Mouse (Mus musculus): ENCODE measurements around the gene Sox5. TPM values are rescaled to one million over a fixed set of nuclear protein-coding genes. Genes with fewer than 3 reads are reported as not detected.

Sox5 gene
- total RNA-seq, 1 experiment from 2014 or later, result 1.6 TPM

DNA sequence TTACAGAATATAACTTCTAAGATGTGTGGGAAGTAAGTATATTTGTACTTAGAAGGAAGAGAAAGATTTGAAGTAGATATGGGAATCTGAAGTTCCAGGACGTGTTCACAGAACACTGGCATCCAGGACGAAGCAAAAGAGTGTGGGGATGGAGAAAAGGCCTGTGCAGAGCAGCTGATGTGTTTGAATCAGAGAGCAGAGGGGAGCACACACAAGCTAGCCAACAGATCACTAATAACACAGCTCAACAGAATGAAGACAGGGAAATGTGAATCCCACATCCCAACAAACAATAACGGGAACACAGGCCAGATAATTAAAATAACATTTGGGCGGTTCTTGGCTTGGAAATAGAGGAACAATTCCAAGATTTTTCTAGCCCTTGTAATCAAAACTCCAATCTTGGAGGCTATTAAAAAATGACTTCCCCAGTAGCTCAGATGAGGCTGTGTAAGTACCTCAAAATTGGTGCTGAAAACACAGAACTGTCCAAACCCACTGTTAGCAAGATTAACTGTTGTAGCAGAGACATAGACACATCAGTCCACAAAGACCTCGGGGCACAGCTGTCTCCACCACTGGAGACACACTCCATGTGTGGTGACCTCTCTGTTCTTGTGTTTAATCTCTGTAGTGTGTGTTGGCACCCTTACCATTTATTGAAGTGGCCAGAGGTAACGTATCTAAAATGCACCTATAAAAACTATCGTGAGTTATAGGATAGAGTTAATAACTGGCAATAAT is 90.3 kb downstream of the Sox5 start:
- ATAC-seq (replicated peaks in 1 of 2; ENCODE audit: insufficient read depth in 1 of 2, low FRiP score in 2 of 2, low TSS enrichment in 1 of 2, low read depth in 1 of 2, poor library complexity in 2 of 2, severe bottlenecking in 2 of 2), result no peak

DNA sequence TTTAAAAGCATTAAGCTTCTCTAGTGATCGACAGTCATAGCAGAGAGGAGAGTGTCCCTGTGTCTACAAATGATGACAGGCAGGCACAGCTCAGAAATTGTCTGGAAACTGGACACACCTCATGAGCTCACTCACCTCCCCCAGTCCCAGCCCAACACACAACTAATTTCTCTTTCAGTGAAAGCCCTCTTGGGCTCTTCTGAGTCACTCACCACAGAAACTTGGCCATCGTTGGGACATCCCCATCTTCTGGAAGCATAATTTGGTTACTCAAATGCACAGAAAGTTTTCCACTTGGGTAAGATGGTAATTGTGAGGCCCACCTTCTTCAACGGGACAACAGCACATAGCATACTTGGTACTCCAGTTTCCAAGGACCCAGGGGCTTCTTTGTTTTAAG is 92.7 kb downstream of the Sox5 start:
- no peak for ATAC-seq (replicated peaks in 1 of 2; ENCODE audit: insufficient read depth in 1 of 2, low FRiP score in 2 of 2, low TSS enrichment in 1 of 2, low read depth in 1 of 2, poor library complexity in 2 of 2, severe bottlenecking in 2 of 2)

GRCm38 (mm10) chr6:144687681-144688080 is 94.1 kb downstream of the Sox5 start:
- ATAC-seq (replicated peaks in 1 of 2; ENCODE audit: insufficient read depth in 1 of 2, low FRiP score in 2 of 2, low TSS enrichment in 1 of 2, low read depth in 1 of 2, poor library complexity in 2 of 2, severe bottlenecking in 2 of 2), result no peak

DNA sequence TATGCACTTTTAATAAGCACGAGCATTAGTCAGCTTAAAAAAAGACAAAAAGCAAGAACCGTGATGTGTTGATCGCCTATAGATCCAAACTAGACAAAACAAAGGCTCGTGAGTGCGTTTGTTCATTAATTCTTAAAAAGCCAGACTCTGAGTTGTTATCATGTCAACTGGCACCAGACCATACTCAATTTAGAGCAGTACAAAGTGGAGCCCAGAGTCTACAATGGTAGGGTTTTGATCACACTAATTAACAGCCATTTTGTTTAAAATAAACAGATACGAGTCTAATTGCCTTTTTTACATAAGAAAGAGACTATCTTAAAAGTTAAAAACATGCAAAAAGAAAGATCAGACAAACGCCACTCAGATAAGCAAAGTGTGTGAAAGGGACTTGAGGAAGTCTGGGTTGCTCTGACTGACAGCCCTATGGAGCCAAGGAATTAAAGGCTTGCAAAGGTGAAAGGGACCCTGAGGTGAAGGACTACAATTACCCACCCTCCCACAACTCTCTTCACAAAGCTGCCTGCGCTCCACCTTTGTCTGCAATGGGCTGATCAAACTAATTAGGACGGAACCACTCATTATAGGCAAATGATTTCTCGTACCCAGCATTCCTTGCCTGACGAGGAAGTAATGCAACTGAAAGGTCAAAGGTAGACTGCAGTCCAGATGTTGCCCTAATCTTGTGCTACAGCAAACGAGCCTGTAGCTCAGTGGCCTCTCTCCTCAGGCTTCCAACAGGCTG is 100.6 kb downstream of the Sox5 start:
- no peak for ATAC-seq (replicated peaks in 1 of 2; ENCODE audit: insufficient read depth in 1 of 2, low FRiP score in 2 of 2, low TSS enrichment in 1 of 2, low read depth in 1 of 2, poor library complexity in 2 of 2, severe bottlenecking in 2 of 2)

DNA sequence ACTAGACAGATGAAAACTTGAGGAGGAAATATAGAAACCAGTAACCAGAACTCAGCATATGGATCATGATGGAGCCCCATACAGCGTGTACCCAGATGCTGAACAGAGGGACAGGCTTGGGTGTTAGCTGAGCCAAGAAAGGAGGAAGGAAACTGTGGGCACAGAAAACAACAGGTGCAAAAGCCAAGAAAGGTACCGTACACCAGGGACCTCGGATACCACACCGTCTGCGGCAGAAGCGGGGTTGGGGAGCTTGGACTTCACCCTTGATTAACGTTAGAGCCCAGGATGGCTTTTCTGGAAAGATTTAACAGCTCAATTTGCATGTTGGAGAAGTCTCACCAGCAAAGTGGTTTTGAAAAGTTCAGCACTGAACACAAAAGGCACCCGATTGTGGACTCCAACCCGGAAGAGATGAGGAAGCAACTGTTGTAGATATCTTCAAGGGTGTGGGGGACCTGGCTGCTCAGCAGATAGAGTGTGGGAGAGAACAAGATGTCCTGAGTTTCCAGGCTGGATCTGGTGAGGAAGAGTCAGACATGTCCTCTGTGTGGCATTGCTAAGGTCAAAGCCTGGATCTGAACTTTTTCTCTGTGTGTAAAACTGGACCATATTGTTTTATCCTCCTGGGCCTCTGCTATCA is 104.2 kb downstream of the Sox5 start:
- ATAC-seq (replicated peaks in 1 of 2; ENCODE audit: insufficient read depth in 1 of 2, low FRiP score in 2 of 2, low TSS enrichment in 1 of 2, low read depth in 1 of 2, poor library complexity in 2 of 2, severe bottlenecking in 2 of 2), result peak; percentile 85 to 96

GRCm38 (mm10) chr6:144675111-144675510 is 106.7 kb downstream of the Sox5 start:
- no peak for ATAC-seq (replicated peaks in 1 of 2; ENCODE audit: insufficient read depth in 1 of 2, low FRiP score in 2 of 2, low TSS enrichment in 1 of 2, low read depth in 1 of 2, poor library complexity in 2 of 2, severe bottlenecking in 2 of 2)

DNA sequence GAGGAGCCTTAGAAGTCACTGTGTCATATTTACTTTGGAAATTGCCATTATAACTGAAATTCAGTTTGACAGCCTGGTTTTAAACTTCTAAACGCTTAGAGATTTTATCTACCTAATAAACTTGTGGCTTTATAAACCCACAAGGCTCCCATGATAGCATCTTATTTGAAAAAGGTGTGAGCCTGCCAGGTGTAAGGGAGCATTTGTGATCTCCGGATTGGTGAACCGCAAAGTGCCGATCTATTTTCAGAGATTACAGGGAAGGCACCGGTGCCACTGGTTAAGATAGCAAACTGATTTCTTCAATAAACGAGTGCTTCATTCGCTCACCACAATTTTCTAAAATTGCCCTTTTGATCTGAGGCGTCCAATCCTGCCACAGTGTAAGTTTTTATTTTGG is 107.9 kb downstream of the Sox5 start:
- no peak for ATAC-seq (replicated peaks in 1 of 2; ENCODE audit: insufficient read depth in 1 of 2, low FRiP score in 2 of 2, low TSS enrichment in 1 of 2, low read depth in 1 of 2, poor library complexity in 2 of 2, severe bottlenecking in 2 of 2)

DNA sequence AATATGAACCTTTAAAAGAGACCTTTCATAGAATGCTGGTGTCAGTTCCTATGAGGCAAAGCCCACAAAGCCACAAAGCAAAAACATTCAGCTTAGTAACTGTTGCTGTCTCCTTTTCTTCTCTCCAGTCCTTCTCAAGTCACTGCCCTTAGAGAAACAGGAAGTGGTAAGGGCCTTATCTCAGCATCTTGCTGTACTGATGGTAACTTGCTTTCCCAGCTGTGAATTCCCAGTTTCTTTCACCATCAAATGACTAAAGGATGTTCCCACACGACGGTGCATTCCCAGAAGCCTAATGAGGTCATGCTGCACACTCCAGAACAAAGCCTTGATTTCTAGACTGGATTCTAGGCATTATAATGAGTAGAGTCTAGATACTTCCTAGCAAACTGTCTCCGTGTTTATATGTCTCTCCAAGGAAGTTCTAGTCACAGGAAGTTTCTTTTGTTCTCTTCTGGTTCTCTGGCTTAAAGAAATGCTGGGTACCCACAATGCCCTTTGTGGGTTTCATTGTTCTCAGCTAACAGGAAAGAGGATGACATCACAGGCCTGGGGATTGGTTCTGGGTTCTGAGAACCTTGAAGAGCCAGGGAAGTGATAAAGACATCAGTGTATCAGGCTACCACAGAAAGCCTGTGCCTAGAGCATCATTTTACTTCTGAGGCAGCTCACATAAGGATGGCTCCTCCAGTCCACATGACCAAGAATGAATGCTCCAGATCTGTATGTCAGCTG is 111.2 kb downstream of the Sox5 start:
- ATAC-seq (replicated peaks in 1 of 2; ENCODE audit: insufficient read depth in 1 of 2, low FRiP score in 2 of 2, low TSS enrichment in 1 of 2, low read depth in 1 of 2, poor library complexity in 2 of 2, severe bottlenecking in 2 of 2), result peak; percentile 88 to 90

- ATAC-seq (replicated peaks in 1 of 2; ENCODE audit: insufficient read depth in 1 of 2, low FRiP score in 2 of 2, low TSS enrichment in 1 of 2, low read depth in 1 of 2, poor library complexity in 2 of 2, severe bottlenecking in 2 of 2), result no peak
Observed at GRCm38 (mm10) chr6:144666617-144667016, 115.2 kb downstream of the Sox5 start.

DNA sequence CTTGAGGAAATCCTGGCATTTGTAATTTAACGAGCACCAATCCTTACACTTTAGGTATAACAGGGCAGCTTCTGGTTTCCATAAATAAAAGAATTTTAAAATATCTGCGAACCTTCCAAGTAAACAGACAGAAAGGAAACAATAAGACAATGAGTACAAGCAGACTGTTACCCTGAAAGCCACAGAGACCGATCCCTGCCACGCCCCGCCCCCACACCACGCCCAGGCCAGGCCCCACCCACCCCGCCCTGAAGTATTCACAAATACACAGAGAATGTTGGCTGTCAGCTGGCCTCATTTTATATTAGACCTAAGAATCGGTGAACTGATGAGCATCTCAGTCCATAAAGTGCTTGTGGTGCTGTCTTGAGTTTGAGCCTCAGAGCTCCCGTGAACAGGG is 117.0 kb downstream of the Sox5 start:
- ATAC-seq (replicated peaks in 1 of 2; ENCODE audit: insufficient read depth in 1 of 2, low FRiP score in 2 of 2, low TSS enrichment in 1 of 2, low read depth in 1 of 2, poor library complexity in 2 of 2, severe bottlenecking in 2 of 2), result no peak

DNA sequence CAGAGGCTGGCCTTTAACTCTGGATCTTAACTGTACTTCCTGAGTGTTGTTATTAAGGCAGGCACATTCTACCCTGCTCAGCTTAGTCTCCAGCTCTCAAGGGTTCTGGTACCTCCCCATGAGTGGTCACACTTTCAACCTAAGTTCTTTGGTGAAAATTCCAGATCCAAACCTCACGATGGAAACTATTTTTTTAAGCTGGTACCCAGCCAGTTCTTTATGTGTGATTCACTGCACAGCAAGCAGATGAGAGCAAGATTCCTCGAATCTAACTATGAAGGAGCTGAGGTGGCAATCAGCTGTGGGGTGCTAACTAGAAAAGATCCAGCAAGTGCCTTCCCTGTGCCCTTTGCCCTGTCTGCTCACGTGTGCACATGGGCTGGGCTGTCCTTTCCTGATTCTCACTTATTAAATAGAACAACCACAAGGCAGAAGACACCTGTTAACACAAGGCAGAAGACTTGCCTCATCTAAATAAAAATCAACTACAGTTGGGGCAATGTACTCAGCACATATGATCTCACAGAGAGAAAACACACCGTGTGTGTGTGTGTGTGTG is 118.2 kb downstream of the Sox5 start:
- ATAC-seq (replicated peaks in 1 of 2; ENCODE audit: insufficient read depth in 1 of 2, low FRiP score in 2 of 2, low TSS enrichment in 1 of 2, low read depth in 1 of 2, poor library complexity in 2 of 2, severe bottlenecking in 2 of 2), result no peak

DNA sequence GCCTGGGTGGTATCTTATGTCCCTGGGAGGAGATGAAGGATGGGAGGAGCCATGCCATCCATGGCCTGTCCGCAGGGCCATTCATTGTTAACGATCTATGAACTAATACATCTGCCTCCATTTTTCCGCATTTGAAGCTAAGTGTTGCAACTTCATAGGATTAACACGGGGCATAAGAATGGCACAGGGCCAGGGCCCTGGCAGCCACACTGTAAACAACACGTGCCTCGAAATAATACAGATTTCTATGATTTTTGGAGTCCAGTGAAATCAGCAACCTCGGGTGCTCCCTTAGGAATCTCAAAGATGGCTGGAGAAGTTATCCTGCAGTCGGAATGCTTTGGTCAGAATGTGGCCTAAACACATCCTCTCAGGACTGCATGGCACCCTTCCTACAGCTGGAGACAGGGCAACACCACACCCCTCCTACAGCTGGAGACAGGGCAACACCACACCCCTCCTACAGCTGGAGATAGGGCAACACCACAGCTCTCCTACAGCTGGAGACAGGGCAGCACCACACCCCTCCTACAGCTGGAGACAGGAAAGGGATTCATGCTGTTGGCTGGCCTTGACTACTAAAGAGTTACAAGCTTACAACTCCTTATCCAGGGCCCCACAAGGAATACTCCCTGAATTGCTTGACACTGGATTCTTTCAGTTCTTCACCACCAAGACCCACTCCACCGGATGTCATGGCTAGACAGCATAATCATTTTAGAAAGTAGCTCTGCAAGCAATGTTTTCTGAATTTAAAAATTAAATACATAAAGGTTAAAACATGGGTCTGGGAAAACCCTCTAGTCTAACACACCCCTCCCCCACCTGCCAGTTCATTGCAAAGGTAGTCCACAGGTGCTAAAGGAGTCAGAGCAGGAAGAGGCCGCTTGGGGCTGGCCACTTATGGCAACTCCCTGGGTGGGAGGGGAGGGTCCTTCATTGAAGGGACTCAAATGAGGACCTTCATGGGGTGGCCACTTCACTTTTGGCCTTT is 122.4 kb downstream of the Sox5 start:
- 0 out of 4 replicates have a peak, but pooled peaks of 1 of the 2 experiments have one; percentile 22 for ATAC-seq (replicated peaks in 1 of 2; ENCODE audit: insufficient read depth in 1 of 2, low FRiP score in 2 of 2, low TSS enrichment in 1 of 2, low read depth in 1 of 2, poor library complexity in 2 of 2, severe bottlenecking in 2 of 2)

DNA sequence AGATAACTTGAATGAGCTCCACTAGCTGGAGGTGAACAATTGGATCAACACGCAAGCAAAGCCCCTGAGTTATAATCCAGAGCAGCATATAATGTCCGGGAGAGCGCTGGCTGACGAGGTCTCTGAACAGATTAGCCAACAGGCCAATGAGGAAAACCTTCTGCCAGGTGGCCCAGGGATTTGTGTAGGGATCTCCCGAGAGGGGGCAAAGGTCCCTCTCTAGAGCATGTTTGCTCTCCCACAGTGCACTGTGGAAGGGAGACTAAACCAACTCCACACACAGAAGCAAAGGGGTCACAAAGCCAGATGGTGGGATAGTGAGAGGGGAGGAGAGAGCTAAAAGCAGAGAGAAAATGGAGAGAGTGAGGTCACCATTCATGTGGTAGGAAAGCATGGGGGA is 128.9 kb downstream of the Sox5 start:
- no peak for ATAC-seq (replicated peaks in 1 of 2; ENCODE audit: insufficient read depth in 1 of 2, low FRiP score in 2 of 2, low TSS enrichment in 1 of 2, low read depth in 1 of 2, poor library complexity in 2 of 2, severe bottlenecking in 2 of 2)

GRCm38 (mm10) chr6:144648896-144649295 is 132.9 kb downstream of the Sox5 start:
- ATAC-seq (replicated peaks in 1 of 2; ENCODE audit: insufficient read depth in 1 of 2, low FRiP score in 2 of 2, low TSS enrichment in 1 of 2, low read depth in 1 of 2, poor library complexity in 2 of 2, severe bottlenecking in 2 of 2), result no peak

DNA sequence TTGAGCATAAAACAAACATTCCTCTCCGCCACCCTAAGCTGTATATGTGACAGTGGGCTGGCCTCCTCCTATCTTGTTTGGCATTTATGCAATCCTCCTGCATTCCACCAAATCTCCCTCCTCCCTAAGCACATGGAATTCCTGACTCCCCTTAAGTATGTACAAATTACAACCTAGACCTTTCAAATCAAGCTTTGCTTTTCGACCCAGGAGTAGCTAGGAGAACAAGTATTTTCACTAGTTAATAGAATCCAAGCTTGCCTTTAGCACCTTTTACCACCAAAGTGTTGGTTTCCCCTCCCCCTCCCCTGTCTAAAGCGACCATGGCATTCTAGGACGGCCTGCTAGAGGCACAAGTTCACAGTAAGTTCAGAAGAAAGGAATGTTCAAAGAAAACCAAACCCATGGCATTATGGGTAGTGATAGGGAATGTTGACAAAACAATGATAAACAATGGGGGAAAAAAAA is 133.6 kb downstream of the Sox5 start:
- ATAC-seq (replicated peaks in 1 of 2; ENCODE audit: insufficient read depth in 1 of 2, low FRiP score in 2 of 2, low TSS enrichment in 1 of 2, low read depth in 1 of 2, poor library complexity in 2 of 2, severe bottlenecking in 2 of 2), result no peak

GRCm38 (mm10) chr6:144646331-144646730 is 135.4 kb downstream of the Sox5 start:
- ATAC-seq (replicated peaks in 1 of 2; ENCODE audit: insufficient read depth in 1 of 2, low FRiP score in 2 of 2, low TSS enrichment in 1 of 2, low read depth in 1 of 2, poor library complexity in 2 of 2, severe bottlenecking in 2 of 2), result no peak

Data from hematopoietic stem cell, adult 5-6 weeks (primary cell).